Mouse (Mus musculus) liver, adult 2 months (tissue): ENCODE results near the gene Olfr149.

ENCODE experiments used
- CTCF ChIP-seq: fragments of 200-500 bp; IDR thresholded peaks from 2 replicates; pipeline ENCODE4 v1.5.1; 2011; ENCODE audit warnings: low read depth, low read length, control low read depth
- POLR2A ChIP-seq: fragments of 200-500 bp; IDR thresholded peaks from 2 replicates; pipeline ENCODE4 v1.6.1; 2011; ENCODE audit warnings: low read length, control low read depth; ENCODE audit not compliant: insufficient read depth; ENCODE audit errors: extremely low read depth

DNA sequence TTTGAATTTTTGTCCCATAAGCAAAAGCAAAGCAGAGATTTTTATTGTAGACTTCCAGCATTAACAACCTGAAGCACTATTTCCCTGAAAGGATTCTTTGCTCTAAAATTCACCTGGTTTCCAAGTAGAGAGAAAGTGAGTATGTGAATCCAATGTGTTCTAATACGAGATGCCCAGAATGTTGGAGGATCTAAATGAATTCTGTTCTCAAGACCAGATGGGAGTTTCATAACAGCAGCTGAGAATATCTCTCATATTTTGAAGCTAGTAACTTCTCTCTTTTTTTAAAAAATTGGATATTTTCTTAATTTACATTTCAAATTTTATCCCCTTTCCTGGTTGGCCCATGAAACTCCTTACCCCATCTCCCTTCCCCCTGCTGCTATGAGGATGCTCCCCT is 39.5 kb upstream of the Olfr149 start:
- TF ChIP-seq CTCF (no peak), POLR2A (no peak)
